Mouse (Mus musculus) spleen, adult 12 weeks (tissue): ENCODE measurements at regions not wholly inside any gene's neighbourhood (a gene's known extent, or its start where the extent isn't known, plus 50 kb on each side); places are given as distances from the start of the nearest gene placed in this dataset.

Source experiments
- DNase-seq: peaks from one replicate; pipeline ENCODE4 v3.0.0; 2022; ENCODE audit warnings: low spot score

GRCm38 (mm10) chr10:37220434-37220833 lies 81.7 kb upstream of the Marcks start:
- DNase-seq: no peak

DNA sequence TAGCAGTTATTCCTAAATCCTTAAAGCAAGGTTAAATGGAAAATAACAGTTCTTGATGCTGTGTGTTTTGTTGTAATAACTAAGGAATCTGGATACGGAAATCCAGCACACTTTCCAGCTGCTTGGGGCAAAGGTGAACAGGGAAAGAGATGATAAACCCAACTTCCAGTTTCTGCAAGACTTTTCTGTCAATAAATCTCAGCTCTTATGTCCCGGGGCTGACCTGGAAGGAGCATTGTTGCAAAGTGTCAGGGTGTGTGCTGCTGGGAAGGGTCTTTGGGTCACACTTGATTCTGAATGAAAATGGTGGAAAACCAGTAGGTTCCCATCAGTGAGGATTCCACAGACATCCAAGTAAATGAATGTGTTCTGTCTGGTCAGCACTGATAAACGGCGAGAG lies 81.2 kb upstream of the Marcks start:
- no peak for DNase-seq

DNA sequence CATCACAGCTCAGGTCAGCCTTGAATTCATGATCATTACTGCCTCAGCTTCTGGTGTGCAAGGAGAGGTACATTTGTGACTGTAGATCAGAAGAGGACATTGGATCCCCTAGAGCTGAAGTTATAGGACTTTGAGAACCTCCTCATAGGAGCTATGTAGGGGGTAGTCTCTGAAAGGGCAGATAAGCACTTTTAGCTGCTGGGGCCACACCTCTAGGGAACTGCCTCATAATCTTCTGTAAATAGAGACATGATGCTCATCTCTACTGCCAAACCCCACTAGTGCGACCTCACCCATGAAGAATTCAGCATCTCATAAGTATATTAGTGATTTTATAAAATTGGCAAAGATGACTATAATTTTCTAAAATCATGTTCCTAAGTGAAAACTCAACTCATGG lies 80.7 kb upstream of the Marcks start:
- no peak for DNase-seq

DNA sequence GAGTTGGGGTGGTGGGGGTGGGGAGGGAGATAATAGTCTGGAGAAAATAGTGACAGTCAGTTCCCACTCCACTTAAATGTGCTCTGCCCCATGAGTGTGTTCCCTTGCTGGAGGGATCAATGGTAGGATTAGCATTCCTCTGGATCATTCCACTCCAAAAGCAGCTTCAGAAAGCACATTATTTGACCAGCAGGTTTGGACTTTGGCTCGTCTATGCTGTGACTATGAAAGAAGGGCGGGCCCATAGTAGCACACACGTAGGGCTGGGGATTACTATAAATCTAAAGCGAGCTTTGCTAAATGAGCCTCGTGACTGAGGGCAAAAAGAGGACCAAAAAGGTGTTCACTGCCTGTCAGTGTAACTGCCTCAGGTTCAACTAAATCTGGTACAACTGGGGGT lies 75.9 kb upstream of the Marcks start:
- DNase-seq: no peak

DNA sequence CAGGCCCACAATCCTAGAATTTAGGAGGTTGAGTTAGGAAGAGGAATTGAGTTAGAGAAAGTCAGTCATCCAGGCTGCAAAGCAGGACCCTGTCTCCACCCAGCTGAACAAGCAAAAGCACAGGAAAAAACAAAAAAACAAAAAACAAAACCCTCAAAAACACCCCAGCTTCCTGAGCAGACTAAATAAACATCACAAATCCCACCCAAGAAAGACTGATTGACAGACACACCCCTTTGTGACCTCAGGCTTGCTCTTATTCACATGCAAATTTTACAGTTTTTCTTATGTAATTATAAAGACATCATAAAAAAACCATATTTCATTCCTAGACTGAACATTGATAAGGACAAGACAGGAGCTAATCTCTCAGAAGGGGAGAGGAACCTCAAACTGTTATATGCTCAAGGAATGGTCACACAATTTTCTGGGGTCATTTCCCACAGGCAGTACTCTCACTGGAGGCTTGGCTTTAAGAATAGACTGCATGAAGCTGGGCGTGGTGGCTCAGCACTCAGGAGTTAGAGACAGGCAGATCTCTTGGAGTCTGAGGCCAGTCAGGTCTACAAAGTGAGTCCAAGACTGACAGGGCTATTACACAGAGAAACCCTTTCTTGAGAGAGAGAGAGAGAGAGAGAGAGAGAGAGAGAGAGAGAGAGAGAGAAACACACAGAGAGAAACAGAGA lies 73.8 kb upstream of the Marcks start:
- DNase-seq: no peak

- DNase-seq: no peak
These were observed 72.6 kb upstream of the Marcks start for GRCm38 (mm10) chr10:37211305-37211704.

GRCm38 (mm10) chr10:37210223-37210622 lies 71.5 kb upstream of the Marcks start:
- DNase-seq: no peak

DNA sequence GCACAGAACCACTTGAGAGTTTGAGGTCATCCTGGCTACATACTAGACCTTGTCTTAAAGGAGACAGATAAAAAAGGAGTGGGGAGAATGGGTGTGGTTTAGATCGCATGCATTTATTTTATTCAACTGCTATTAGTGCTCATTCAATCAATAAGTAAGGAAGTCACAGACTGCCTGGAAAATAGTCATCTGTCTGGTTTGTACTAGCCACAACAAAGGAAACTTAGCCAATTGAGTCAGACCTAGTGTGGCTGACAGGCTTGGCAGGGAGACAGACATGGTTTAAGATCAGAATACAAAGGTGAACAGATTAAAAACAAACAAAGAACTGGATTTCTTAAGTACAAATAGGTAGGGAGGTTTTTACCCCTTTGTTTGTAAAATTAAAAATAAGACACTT lies 68.3 kb upstream of the Marcks start:
- no peak for DNase-seq

GRCm38 (mm10) chr10:37206546-37206945 lies 67.8 kb upstream of the Marcks start:
- no peak for DNase-seq

DNA sequence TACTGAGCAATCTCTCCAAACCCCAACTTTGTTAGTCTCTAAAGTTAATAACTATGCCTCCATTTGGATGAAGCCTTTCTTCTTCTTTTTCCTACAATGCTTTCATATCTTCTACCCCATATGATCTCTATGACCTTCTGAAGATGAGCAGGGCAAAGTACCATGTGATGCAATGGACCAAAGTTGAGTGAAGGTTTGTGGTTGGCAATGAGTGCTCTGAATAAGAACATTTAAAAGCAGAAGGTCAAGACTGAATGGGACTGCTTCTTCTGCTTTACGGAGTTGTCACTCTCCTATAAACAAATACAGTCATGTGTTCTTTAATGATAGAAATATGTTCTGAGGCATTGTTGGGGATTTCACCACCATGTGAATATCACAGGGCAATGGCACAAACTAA lies 65.0 kb upstream of the Marcks start:
- no peak for DNase-seq

GRCm38 (mm10) chr10:37194798-37195453 lies 56.2 kb upstream of the Marcks start:
- DNase-seq: no peak

DNA sequence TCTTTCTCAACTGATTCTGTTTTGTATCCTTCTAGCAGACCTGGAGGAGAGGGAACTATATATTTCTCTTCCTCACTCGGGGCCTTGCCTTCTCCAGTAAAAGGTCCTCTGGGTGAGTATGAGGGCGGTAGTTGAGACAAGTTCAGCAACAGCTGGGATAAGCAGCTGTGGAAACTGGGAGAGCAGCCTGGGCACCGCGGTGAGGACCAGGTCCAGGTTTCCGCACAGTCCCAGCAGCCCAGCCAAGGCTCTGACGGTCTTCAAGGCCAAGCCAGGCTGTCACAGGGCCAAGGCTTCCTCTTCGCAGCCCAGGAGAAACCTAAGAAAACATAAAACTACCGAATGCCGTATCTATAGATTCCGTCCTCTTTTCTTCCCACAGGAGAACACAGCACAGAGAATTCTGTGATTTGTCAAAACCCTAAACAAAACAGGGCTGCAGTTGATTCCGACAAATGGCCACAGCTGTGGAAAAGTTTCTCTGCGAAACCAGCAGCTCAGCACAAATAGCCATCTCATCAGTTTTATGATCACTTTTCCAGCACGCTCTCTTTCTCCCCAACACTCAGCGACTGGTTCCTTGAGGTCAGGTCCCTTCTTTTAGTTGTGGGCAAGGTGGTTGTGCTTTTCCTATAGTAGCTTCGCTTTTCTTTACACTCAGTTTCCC lies 55.5 kb upstream of the Marcks start:
- DNase-seq: no peak

GRCm38 (mm10) chr10:37192661-37193060 lies 53.9 kb upstream of the Marcks start:
- no peak for DNase-seq

DNA sequence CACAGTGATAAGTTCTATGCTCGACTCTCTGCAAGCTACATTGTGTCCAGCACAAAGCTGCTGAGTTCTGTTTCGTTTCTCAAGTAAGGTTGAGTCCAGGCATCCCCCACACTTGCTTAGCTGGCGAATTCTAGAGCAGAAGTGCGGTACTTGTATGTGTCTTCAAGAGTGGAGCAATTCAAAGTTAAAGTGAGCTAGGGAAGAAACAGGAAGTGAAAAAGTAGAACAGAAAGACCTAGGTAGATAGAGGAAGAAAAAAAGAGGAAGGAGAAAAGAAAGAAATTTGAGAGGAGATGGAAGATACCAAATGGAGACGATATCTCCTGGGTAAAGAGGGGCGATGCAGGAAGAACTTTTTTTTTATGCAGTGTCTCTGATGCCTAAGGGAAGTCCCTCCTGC lies 51.4 kb upstream of the Marcks start:
- peak; percentile 1 for DNase-seq
